Mouse (Mus musculus): ENCODE data around the gene Cog2. TPM values are rescaled to one million over a fixed set of nuclear protein-coding genes. Genes with fewer than 3 reads are reported as not detected.

The Cog2 gene
- total RNA-seq, 1 experiment from 2014 or later: 20.6 TPM

- no peak for ATAC-seq (replicated peaks in 1 of 2; ENCODE audit: insufficient read depth in 1 of 2, low FRiP score in 2 of 2, low TSS enrichment in 1 of 2, low read depth in 1 of 2, poor library complexity in 2 of 2, severe bottlenecking in 2 of 2)
Observed at GRCm38 (mm10) chr8:124589393-124589792, 68.8 kb downstream of the Cog2 start.

Other genes starting within 250 kb of the Cog2 start
- gene Pgbd5, start 81.1 kb upstream of the Cog2 start, total RNA-seq (2017): not detected in 2 replicates
- not detected in 2 replicates for gene Agt, start 48.9 kb downstream of the Cog2 start, total RNA-seq (2017)
- gene Capn9, start 55.3 kb downstream of the Cog2 start, total RNA-seq (2017): not detected in 2 replicates
- 2.9 and 5.9 TPM in 2 replicates for gene 2310022B05Rik, start 142.6 kb downstream of the Cog2 start, total RNA-seq (2017)
- 37.2 and 45.4 TPM in 2 replicates for gene Ttc13, start 201.2 kb downstream of the Cog2 start, total RNA-seq (2017)
- 2.1 and 7.9 TPM in 2 replicates for gene Arv1, start 201.4 kb downstream of the Cog2 start, total RNA-seq (2017)
- not detected in 2 replicates for gene Fam89a, start 231.1 kb downstream of the Cog2 start, total RNA-seq (2017)

All from hematopoietic stem cell, adult 5-6 weeks (primary cell).